Mouse (Mus musculus) erythroblast, embryonic 14.5 days (primary cell): Measurements from ENCODE around the gene Rpl3l.

Source experiments
- GATA1 ChIP-seq: IDR thresholded peaks from 2 replicates; pipeline ENCODE4 v1.6.1; 2012; ENCODE audit warnings: low read length, inconsistent platforms, mixed read lengths
- TAL1 ChIP-seq: IDR thresholded peaks from 3 replicates; pipeline ENCODE4 v1.6.1; 2012; ENCODE audit warnings: low read length, inconsistent platforms, mixed read lengths

DNA sequence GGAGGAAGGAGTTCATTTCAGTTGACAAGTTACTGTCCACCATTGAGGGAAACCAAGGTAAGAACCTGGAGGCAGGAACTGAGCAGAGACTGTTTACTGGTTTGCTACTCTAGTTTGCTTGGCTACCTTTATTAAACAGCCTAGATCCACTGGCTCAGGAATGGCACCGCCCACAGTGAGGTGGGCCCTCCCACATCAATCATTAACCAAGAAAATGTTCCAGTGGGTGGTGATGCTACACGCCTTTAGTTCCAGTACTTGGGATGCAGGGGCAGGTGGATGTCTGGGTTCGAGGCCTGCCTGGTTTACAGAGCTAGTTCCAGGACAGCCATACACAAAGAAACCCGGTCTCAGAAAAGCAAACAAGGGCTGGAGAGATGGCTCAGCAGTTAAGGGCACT is 10.6 kb downstream of the Rpl3l start:
- TF ChIP-seq TAL1 (no peak), GATA1 (no peak)
